Mouse (Mus musculus) MEL (cell line): ENCODE data around the gene Arfip1. TPM values are rescaled to one million over a fixed set of nuclear protein-coding genes. Genes with fewer than 3 reads are reported as not detected.

Experiments used
- DNase-seq: peaks from one replicate; pipeline ENCODE4 v3.0.0; 2011; ENCODE audit warnings: low read depth, low spot score
- H3K27ac ChIP-seq: 2 replicates; pipeline ENCODE4 v1.5.1; 2012; ENCODE audit warnings: low read depth, mild to moderate bottlenecking, control low read depth, low read length, moderate library complexity; ENCODE audit not compliant: control insufficient read depth
- H3K27me3 ChIP-seq, 2 experiments: fragments of 150-350 bp in 1 of 2; sonication (generic) in 1 of 2; 2 replicates each; pipeline ENCODE4 v1.6.1; 2012; ENCODE audit warnings: low read length in 2 of 2, mild to moderate bottlenecking in 2 of 2, improper control_type of control experiment in 1 of 2, moderate library complexity in 1 of 2; ENCODE audit not compliant: insufficient read depth in 2 of 2, control insufficient read depth in 1 of 2
- H3K36me3 ChIP-seq, 2 experiments: 2 replicates each; pipeline ENCODE4 v1.6.1; 2012 to 2014; ENCODE audit warnings: low read length in 2 of 2, improper control_type of control experiment in 1 of 2, inconsistent platforms in 1 of 2, mild to moderate bottlenecking in 1 of 2; ENCODE audit not compliant: insufficient read depth in 2 of 2, control insufficient read depth in 1 of 2
- H3K4me1 ChIP-seq, 2 experiments: fragments of 150-350 bp in 1 of 2; sonication (generic) in 1 of 2; 2 replicates each; pipeline ENCODE4 v1.6.1; 2012; ENCODE audit warnings: low read length in 2 of 2, improper control_type of control experiment in 1 of 2, mild to moderate bottlenecking in 1 of 2; ENCODE audit not compliant: insufficient read depth in 2 of 2, control insufficient read depth in 1 of 2
- H3K4me3 ChIP-seq, 2 experiments: fragments of 150-350 bp in 1 of 2; sonication (generic) in 1 of 2; 2 replicates each; pipeline ENCODE4 v1.5.1; 2012; ENCODE audit warnings: low read depth in 2 of 2, low read length in 2 of 2, mild to moderate bottlenecking in 2 of 2, moderate library complexity in 2 of 2, control low read depth in 1 of 2, improper control_type of control experiment in 1 of 2; ENCODE audit not compliant: control insufficient read depth in 1 of 2, insufficient read depth in 1 of 2
- H3K79me2 ChIP-seq: 2 replicates; pipeline ENCODE4 v1.6.1; 2012; ENCODE audit warnings: mild to moderate bottlenecking, low read length, moderate library complexity; ENCODE audit not compliant: control insufficient read depth, poor library complexity, insufficient read depth
- H3K9ac ChIP-seq: 2 replicates; pipeline ENCODE4 v1.6.1; 2012; ENCODE audit warnings: low read depth, mild to moderate bottlenecking, control low read depth, low read length, moderate library complexity; ENCODE audit not compliant: control insufficient read depth, poor library complexity, severe bottlenecking
- H3K9me3 ChIP-seq: fragments of 150-350 bp; sonication (generic); replicated peaks from 2 replicates; pipeline ENCODE4 v1.6.1; 2012; ENCODE audit warnings: mild to moderate bottlenecking, low read length, improper control_type of control experiment, moderate library complexity; ENCODE audit not compliant: insufficient read depth
- BHLHE40 ChIP-seq: IDR thresholded peaks from 2 replicates; pipeline ENCODE4 v1.6.1; 2012; ENCODE audit warnings: low read depth, mild to moderate bottlenecking, inconsistent platforms, low read length, improper control_type of control experiment, borderline replicate concordance
- CHD1 ChIP-seq: IDR thresholded peaks from 2 replicates; pipeline ENCODE4 v1.6.1; 2012; ENCODE audit warnings: low read depth, mild to moderate bottlenecking, inconsistent platforms, low read length, improper control_type of control experiment
- E2F4 ChIP-seq: IDR thresholded peaks from 2 replicates; pipeline ENCODE4 v1.6.1; 2011; ENCODE audit warnings: low read depth, low read length, improper control_type of control experiment, borderline replicate concordance
- ELF1 ChIP-seq: IDR thresholded peaks from 2 replicates; pipeline ENCODE4 v1.6.1; 2014; ENCODE audit warnings: low read depth, mild to moderate bottlenecking, inconsistent platforms, low read length, improper control_type of control experiment, moderate library complexity
- EP300 ChIP-seq, 2 experiments: IDR thresholded peaks; 2 replicates each; pipeline ENCODE4 v1.6.1; 2011; ENCODE audit warnings: improper control_type of control experiment in 2 of 2, low read length in 2 of 2, low read depth in 1 of 2, mild to moderate bottlenecking in 1 of 2
- ETS1 ChIP-seq: IDR thresholded peaks from 2 replicates; pipeline ENCODE4 v1.6.1; 2012; ENCODE audit warnings: low read depth, mild to moderate bottlenecking, inconsistent platforms, low read length, improper control_type of control experiment, moderate library complexity
- GABPA ChIP-seq: IDR thresholded peaks from 2 replicates; pipeline ENCODE4 v1.6.1; 2012; ENCODE audit warnings: low read depth, mild to moderate bottlenecking, inconsistent platforms, low read length, improper control_type of control experiment, moderate library complexity
- MAX ChIP-seq: IDR thresholded peaks from 2 replicates; pipeline ENCODE4 v1.6.1; 2011; ENCODE audit warnings: low read length, improper control_type of control experiment
- MAZ ChIP-seq: IDR thresholded peaks from 2 replicates; pipeline ENCODE4 v1.6.1; 2012; ENCODE audit warnings: low read depth, mild to moderate bottlenecking, inconsistent platforms, low read length, improper control_type of control experiment
- MEF2A ChIP-seq: IDR thresholded peaks from 2 replicates; pipeline ENCODE4 v1.6.1; 2014; ENCODE audit warnings: low read depth, mild to moderate bottlenecking, inconsistent platforms, low read length, improper control_type of control experiment; ENCODE audit not compliant: poor library complexity, insufficient replicate concordance, severe bottlenecking; ENCODE audit errors: extremely low read depth
- MXI1 ChIP-seq: IDR thresholded peaks from 2 replicates; pipeline ENCODE4 v1.6.1; 2011; ENCODE audit warnings: mild to moderate bottlenecking, low read depth, low read length, improper control_type of control experiment
- MYB ChIP-seq: IDR thresholded peaks from 2 replicates; pipeline ENCODE4 v1.6.1; 2011; ENCODE audit warnings: mild to moderate bottlenecking, low read depth, low read length, improper control_type of control experiment
- MYC ChIP-seq: IDR thresholded peaks from 2 replicates; pipeline ENCODE4 v1.6.1; 2011; ENCODE audit warnings: low read depth, mild to moderate bottlenecking, low read length, improper control_type of control experiment, moderate library complexity
- NELFE ChIP-seq: IDR thresholded peaks from 2 replicates; pipeline ENCODE4 v1.6.1; 2011; ENCODE audit warnings: low read depth, low read length, improper control_type of control experiment
- POLR2A ChIP-seq, 2 experiments: IDR thresholded peaks; 2 replicates each; pipeline ENCODE4 v1.6.1; 2011 to 2012; ENCODE audit warnings: low read length in 2 of 2, mild to moderate bottlenecking in 2 of 2, control low read depth in 1 of 2, improper control_type of control experiment in 1 of 2, low read depth in 1 of 2, moderate library complexity in 1 of 2; ENCODE audit not compliant: control insufficient read depth in 1 of 2, insufficient read depth in 1 of 2, poor library complexity in 1 of 2
- POLR2AphosphoS5 ChIP-seq: IDR thresholded peaks from 2 replicates; pipeline ENCODE4 v1.6.1; 2012; ENCODE audit warnings: low read depth, borderline replicate concordance, mild to moderate bottlenecking, inconsistent platforms, low read length, moderate library complexity, mixed read lengths
- RAD21 ChIP-seq: IDR thresholded peaks from 2 replicates; pipeline ENCODE4 v1.6.1; 2011; ENCODE audit warnings: mild to moderate bottlenecking, low read depth, low read length, improper control_type of control experiment
- TBP ChIP-seq: IDR thresholded peaks from 2 replicates; pipeline ENCODE4 v1.8.0; 2011; ENCODE audit warnings: low read depth, low read length, improper control_type of control experiment
- UBTF ChIP-seq: IDR thresholded peaks from 2 replicates; pipeline ENCODE4 v1.6.1; 2012; ENCODE audit warnings: low read depth, mild to moderate bottlenecking, inconsistent platforms, low read length, improper control_type of control experiment, moderate library complexity, borderline replicate concordance; ENCODE audit not compliant: insufficient read depth
- USF2 ChIP-seq, 2 experiments: IDR thresholded peaks; 2 replicates each; pipeline ENCODE4 v1.6.1; 2011 to 2012; ENCODE audit warnings: improper control_type of control experiment in 2 of 2, low read length in 2 of 2, borderline replicate concordance in 1 of 2, inconsistent platforms in 1 of 2, low read depth in 1 of 2, mild to moderate bottlenecking in 1 of 2; ENCODE audit not compliant: insufficient read depth in 1 of 2
- polyA plus RNA-seq, 2 experiments: library from polyadenylated mRNA; stranded (reverse) in 1 of 2; unstranded in 1 of 2; fragments of >175 nt in 1 of 2; fragments of >200 nt in 1 of 2; gene quantifications; 2 replicates each; pipeline versions ENCODE4 v1.2.1 to v1.2.4; 2012; ENCODE audit warnings: low replicate concordance in 2 of 2, low read depth in 1 of 2; ENCODE audit not compliant: insufficient read length in 2 of 2, insufficient read depth in 1 of 2, missing spikeins in 1 of 2
- total RNA-seq: library from RNA; depleted of rRNA; stranded (reverse); fragments of 300-350 nt; gene quantifications from 2 replicates; pipeline ENCODE4 v1.2.3, GENCODE M21; 2012; rRNA removed

Arfip1 gene
- total and polyA plus RNA-seq, 3 experiments, result 12.5 to 15.4 TPM; not detected in 1

DNA sequence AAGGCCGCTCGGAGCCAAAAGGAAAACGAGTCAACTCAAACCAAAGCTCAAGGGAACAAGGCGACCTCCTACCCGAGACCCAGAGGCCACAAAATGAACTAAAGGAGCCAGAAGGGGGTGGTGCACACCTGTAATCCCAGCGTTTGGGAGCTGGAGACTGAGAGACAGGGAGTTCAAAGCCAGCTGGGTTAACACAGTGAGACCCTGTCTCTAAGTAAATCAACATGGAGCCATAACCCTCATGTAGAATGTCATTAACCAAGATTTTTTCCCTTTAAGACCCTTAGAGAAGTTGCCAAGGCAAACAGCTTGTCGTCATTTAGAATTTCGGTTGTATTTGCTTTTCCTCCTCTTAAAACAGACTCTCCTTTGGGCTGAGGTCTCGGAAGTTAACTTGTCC is 133.4 kb downstream of the Arfip1 start:
- Histone ChIP-seq H3K27me3 (no peaks in the 10 kb centered on the region), H3K4me1 (0 out of 4 replicates have a peak, but pooled peaks cover 0 to 4% of the 10 kb centered on the region in 2 experiments), H3K36me3 (0 out of 4 replicates have a peak, but pooled peaks cover 0 to 2% of the 10 kb centered on the region in 2 experiments), H3K79me2 (no peaks in the 10 kb centered on the region), H3K9me3 (no peaks in the 10 kb centered on the region), H3K27ac (no peak overlapping the region), H3K9ac (no peak overlapping the region), H3K4me3 (no peak overlapping the region)
- no peak for DNase-seq
- TF ChIP-seq POLR2AphosphoS5 (no peak), ELF1 (no peak), MAZ (no peak), ETS1 (no peak), MAX (no peak), E2F4 (no peak), TBP (no peak), NELFE (no peak), BHLHE40 (no peak), MYB (no peak), POLR2A (IDR thresholded peaks at IDR 0.05; ENCODE audit: control insufficient read depth in 1 of 2, insufficient read depth in 1 of 2, low read depth in 1 of 2, low read length in 2 of 2, poor library complexity in 1 of 2) (no peak), USF2 (IDR thresholded peaks at IDR 0.05; ENCODE audit: borderline replicate concordance in 1 of 2, insufficient read depth in 1 of 2, low read depth in 1 of 2, low read length in 2 of 2) (no peak), MXI1 (no peak), MEF2A (no peak)

DNA sequence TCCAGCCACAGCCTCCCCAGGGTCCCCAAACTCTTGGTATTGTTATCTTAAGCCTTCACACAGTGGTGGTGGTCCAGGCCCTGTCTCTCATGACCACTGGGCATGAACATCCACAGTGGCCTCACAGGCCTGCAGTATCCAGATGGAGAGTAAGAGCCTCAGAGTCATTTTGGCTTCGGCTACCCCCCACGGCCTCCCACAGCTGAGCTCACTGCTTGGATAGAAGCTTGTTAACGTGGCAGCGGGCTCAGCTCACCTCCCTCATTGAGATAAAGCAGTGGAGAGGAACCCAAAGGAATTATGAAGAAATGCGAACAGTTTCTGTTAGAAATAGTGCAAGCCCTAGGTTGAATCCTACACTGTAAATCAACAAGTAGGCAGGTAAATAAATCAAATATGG is 134.6 kb downstream of the Arfip1 start:
- Histone ChIP-seq H3K9me3 (no peaks in the 10 kb centered on the region), H3K36me3 (0 out of 4 replicates have a peak, but pooled peaks cover 0 to 2% of the 10 kb centered on the region in 2 experiments), H3K27ac (no peak overlapping the region), H3K4me1 (no peaks in the 10 kb centered on the region), H3K4me3 (no peak overlapping the region), H3K79me2 (no peaks in the 10 kb centered on the region), H3K9ac (no peak overlapping the region)
- no peak for DNase-seq
- TF ChIP-seq MYB (no peak), CHD1 (no peak), GABPA (no peak), POLR2A (IDR thresholded peaks at IDR 0.05; ENCODE audit: control insufficient read depth in 1 of 2, insufficient read depth in 1 of 2, low read depth in 1 of 2, low read length in 2 of 2, poor library complexity in 1 of 2) (no peak), EP300 (IDR thresholded peaks at IDR 0.05; ENCODE audit: low read depth in 1 of 2, low read length in 2 of 2) (no peak), MYC (no peak), UBTF (no peak), RAD21 (no peak), POLR2AphosphoS5 (no peak), MAX (no peak)
- TF ChIP-seq, all 39 proteins: peak for 0
- H3K27me3 ChIP-seq, result no peaks in the 10 kb centered on the region

Other genes starting within 250 kb of the Arfip1 start
- 0.42 and 0.54 TPM in 2 replicates for gene Fhdc1, start 102.2 kb downstream of the Arfip1 start, total RNA-seq
- gene Fhdc1, start 102.2 kb downstream of the Arfip1 start, polyA plus RNA-seq, result 1 to 10 TPM in 1 of 2 experiments, not detected in 1; 2.0 TPM
- gene Tigd4, start 10.9 kb upstream of the Arfip1 start, total RNA-seq, result not detected in 2 replicates
- gene Tigd4, start 10.9 kb upstream of the Arfip1 start, polyA plus RNA-seq, result not detected
- 0.03 and 0.12 TPM in 2 replicates for gene Tmem154, start 83.6 kb upstream of the Arfip1 start, total RNA-seq
- gene Tmem154, start 83.6 kb upstream of the Arfip1 start, polyA plus RNA-seq, result under 1 TPM in 1 of 2 experiments, not detected in 1; 0.10 TPM
- 13.9 and 14.5 TPM in 2 replicates for gene Fbxw7, start 232.6 kb upstream of the Arfip1 start, total RNA-seq
- 10 to 100 TPM in 1 of 2 experiments, not detected in 1; 11.8 TPM for gene Fbxw7, start 232.6 kb upstream of the Arfip1 start, polyA plus RNA-seq